Mouse (Mus musculus): ENCODE measurements around the gene Ifnab.

Ifnab gene

DNA sequence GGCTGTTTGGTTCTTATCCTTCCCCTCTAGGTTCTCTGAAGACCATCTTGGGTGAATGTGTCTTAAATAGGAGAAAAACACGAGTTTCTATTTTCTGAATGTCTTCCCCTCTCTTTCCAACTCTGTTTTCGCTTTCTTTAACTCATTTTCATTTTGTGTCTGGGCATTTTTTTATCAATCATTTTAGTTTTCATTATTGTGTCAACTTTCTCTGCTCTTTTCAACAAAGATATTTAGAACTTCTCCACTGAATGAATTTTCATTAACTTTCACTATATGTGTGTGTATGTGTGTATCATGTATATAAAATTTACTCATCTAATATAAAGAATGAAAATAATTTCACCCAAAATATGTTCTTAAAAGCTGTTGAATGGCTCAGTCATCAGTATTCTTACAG is at the start of gene Ifnab:
Gene Ifnab (minus strand): TSS at position 101 of the 400 bp plus-strand sequence.
- DNase-seq (ENCODE audit: low spot score in 2 of 2), result no peak

GRCm38 (mm10) chr4:88739036-88739435 is 47.9 kb upstream of the Ifnab start:
- no peak for DNase-seq (ENCODE audit: low spot score in 2 of 2)

DNA sequence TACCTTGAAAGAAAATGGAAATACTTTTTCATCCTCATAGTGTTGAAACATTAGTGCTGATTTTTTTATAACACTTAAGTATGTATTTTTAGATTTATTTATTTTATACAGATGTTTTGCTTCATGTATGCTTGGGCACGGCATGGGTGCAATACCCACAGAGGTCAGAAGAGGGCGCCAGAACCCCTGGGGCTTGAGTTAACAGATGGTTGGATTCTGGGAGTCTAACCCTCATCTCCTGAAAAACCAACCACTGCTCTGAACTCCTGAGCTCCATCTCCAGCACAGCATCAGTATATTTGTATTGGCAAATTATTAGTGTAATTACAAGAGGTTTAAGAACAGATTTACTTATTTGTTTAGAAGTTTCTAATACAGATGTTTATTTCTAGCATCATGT is 47.3 kb upstream of the Ifnab start:
- peak in 1 of 2 experiments; percentile 37 for DNase-seq (ENCODE audit: low spot score in 2 of 2)

DNA sequence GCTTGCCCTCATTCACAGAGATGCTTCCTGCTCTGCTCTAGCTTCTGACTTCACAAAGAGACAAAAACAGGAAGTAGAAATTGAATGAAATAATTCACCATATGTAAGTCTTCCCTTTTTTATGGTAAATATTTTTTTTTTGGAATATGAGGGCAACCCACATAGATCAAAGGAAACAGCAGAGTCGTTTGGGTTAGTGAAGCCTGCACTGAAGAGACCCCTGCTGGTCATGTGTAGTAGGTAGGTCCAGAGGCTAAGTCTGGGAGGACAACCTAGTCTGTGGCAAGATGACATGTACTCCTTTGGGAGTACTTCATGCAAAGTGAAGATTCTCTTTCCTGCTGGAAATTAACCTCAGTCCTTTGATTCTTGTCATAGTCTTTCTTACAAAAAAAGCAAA is 36.2 kb upstream of the Ifnab start:
- DNase-seq (ENCODE audit: low spot score in 2 of 2), result peak in 1 of 2 experiments; percentile 32

DNA sequence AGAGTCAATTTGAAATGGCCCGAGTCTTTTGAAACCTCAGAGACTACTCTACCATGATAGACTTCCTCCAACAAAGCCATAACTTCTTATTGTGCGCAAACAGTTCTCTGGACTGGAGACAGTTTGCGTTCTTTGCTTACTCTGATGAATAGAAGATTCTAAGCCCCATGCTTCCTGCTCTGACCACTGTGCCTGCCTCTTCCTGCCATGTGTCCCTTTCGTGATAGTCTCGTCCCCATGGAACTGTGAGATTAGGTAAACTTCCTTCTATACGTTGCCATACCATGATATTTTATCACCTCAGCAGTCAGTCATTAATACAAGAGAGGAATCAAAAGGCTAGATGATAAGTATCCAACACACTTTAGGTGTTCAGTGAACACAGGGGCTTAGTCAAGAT is 35.6 kb upstream of the Ifnab start:
- no peak for DNase-seq (ENCODE audit: low spot score in 2 of 2)

DNA sequence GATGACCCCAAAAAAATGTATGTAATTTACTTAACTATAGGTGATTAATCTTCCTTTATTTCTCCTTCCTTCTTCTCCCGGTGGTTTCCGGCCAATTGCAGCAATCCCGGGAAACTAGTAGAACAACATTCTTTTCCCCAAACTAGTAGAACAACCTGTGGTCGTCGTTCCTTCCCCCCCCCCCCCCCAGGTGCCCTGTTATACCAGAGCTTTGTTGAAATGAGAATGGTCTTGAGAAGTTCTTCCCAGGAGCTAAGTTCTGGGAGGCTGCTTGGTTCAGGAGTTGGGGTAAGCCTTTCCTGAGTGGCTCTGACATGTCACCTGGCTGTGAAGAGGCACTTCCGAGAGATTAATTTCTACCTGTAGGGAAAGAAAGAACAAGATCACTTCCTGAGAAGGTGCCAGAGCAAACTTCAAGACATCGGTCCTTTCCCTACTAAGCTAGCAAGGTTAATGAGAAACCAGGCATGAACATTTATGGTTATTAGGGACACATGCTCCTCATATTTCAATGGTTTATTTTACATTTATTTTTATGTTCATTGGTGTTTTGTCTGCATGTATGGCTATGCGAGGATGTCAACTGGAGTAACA is 32.4 kb upstream of the Ifnab start:
- DNase-seq (ENCODE audit: low spot score in 2 of 2), result no peak

DNA sequence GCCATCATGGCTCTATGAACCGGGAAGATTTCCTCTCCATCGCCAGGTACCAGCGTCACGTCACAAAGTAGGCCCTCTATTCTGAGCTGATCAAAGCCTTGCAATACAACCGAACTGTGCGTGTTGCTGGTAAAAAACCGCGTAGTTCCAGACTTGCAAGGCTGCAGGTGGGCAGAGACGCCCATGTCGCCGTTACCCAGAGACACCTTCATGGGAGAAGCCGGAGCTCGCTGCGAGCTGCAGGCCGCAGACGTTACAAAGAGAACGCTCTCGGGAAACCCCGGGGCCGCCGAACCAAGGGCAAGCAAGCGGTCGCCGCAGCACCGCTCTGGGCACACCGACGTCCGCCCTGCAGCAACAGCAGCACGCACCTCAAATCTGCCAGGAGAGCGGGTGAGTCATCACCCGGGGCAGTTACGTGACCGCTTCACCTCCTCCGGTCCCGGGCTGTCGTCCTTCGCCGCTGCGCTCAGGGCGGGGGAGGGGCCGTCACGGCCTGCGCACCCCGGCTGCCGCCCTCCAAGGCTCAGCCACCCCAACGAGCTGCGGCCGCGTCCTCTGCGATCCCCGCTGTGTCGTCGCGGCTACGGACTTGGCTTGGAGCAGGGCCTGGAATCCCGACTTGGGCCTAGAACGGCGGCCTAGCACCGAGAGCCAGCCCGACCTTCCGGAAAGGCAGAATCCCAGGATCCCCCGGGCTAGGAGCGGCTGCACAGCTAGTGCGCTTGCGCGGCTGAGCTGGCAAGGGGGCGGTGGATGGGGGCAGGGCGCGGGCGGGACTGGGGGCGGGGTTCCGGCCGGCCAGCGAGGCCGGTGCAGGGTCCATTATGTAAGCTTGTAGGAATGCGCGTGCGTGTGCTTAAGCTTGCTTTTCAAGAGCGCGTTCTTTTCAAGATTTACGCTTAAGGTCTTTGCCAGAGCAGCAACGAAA is 30.9 kb upstream of the Ifnab start, which contains the start of the genes Gm26566 and Klhl9:
Gene Gm26566 (plus strand): TSS at position 15 of the 931 bp plus-strand sequence.
Gene Klhl9 (minus strand): TSS at position 675 of the 931 bp plus-strand sequence.
- peak; percentile 93 to 95 for DNase-seq (ENCODE audit: low spot score in 2 of 2)

DNA sequence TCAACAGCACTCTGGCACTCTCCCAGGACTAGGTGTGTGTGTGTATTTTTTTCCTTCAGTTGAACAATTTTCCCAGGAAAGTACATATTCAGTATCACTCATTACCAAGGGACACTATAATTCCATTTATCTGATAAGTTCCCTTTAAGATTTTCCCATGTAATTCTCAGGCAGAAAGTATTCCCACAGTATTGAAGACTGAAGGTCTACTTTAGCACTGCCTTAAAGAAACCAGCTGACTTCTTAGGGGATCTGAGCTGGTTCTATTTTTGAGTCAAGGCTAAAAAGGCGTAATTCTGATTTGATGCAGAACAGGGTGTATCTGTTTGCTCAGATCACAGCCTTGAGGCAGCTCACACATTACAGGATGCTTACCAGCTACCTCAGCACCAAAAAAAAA is 27.6 kb upstream of the Ifnab start:
- DNase-seq (ENCODE audit: low spot score in 2 of 2), result no peak

DNA sequence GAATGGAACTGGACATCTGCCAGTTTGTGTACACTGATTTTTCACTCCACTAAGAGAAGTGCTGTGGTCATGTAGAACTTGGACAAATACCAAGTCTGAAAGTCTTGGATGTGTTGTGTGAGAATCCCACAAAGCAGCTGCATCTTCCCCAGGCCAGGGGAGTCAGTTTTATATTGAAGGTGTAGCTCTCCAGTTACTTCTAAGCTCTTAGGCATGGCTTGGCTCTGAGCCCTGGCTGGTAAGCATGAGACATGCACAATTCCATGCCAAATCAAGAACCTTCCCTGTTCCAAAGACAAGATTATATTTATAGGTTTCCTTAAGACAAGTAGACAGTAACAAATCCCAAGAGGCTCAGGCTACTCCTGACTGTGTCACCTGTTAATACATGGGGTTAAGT is 23.9 kb upstream of the Ifnab start:
- DNase-seq (ENCODE audit: low spot score in 2 of 2), result no peak

DNA sequence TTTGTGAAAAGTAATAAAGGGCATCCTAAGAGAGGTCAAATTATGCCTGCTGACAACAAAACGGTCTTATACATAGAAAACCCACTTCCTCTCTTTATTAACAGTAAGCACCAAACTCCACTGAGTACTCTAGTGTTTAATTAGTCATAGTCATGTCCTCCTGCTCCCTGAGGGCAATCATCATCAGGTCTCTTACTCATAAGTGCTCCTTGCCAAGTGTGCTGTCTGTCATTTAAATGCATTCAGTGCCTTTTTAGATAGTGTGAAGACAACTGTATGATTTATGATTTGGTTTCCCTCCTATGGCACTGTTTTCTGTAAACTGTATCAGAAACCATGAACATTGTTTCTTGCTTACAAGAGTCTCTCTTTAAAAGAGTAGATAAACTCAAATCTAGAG is 23.1 kb upstream of the Ifnab start:
- DNase-seq (ENCODE audit: low spot score in 2 of 2), result no peak

DNA sequence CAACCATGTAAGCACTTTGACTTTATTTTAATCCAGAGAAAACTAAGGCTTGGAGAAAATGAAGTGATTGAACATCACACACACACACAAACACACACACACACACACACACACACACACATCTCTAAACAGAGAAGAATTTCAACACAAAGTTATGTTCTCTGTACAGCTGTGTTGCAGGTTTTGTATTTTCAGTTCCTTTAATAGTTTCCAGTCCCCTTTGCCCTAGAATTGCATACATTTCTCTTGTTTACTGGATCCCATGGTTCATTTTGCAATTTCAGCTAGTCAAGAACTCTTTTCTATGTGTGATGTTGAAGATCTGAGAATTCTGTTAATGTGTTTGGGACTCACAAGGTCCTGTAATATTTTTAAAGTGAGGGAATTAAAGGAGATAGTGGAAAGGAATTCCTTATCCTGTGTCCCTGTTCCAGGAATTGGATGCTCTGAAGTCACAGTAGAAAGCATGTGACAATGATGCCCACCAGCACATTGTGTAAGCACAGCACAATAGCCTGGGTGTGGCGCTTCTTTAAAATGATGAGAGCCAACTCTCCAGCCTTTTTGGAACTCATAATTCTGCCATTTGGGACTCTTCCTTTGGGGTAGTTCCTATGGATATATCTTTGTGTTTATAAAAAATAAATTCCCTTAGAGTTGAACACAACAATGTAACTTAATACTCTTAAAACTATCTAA is 16.1 kb upstream of the Ifnab start:
- no peak for DNase-seq (ENCODE audit: low spot score in 2 of 2)

DNA sequence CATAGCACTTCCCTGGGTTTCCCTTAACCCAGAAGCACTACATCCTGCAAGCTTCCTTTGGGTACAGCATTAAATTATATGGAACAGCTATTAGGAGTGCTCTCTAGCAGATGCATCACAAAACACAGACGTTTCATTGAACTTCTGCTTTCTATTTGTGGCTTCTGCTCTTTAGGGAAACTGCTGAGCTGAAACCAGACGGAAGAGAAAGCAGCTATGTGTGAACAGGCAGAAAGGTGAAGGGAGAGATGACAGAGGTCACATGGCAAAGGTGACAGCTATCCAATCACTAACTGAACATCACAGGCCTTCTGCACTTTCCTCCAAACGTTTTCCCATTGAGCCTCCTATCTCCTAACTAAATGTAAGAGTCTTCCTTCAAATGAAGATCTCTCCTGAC is 14.8 kb upstream of the Ifnab start:
- no peak for DNase-seq (ENCODE audit: low spot score in 2 of 2)

- DNase-seq (ENCODE audit: low spot score in 2 of 2), result no peak
These were observed 8.1 kb upstream of the Ifnab start for GRCm38 (mm10) chr4:88699301-88699700.

GRCm38 (mm10) chr4:88698781-88699180 is 7.6 kb upstream of the Ifnab start:
- DNase-seq (ENCODE audit: low spot score in 2 of 2), result no peak

- no peak for DNase-seq (ENCODE audit: low spot score in 2 of 2)
These were observed 6.6 kb upstream of the Ifnab start for GRCm38 (mm10) chr4:88697753-88698152.

- DNase-seq (ENCODE audit: low spot score in 2 of 2), result no peak
These were observed 5.9 kb upstream of the Ifnab start for GRCm38 (mm10) chr4:88697108-88697507.

GRCm38 (mm10) chr4:88696237-88696884 is 5.2 kb upstream of the Ifnab start:
- DNase-seq (ENCODE audit: low spot score in 2 of 2), result peak; percentile 70 to 78

- no peak for DNase-seq (ENCODE audit: low spot score in 2 of 2)
These were observed 2.2 kb upstream of the Ifnab start for GRCm38 (mm10) chr4:88693392-88693791.

DNA sequence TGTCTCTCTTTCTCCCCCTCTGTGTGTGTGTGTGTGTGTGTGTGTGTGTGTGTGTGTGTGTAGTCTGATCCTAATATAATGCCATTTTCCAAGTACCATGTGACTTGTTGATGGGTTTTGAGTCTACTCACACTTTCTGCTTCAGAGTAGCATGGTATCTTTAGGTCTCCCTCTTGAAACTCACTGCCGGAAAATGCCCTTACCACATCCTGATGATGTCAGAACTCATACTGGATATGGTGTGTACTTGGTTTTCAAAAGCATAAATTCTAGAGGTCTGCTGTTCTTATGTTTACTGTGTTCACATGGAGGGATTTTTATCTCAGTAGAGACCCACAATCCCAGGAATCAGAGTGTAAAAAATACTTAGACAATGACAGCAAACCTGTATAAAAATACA is 1.4 kb upstream of the Ifnab start:
- no peak for DNase-seq (ENCODE audit: low spot score in 2 of 2)

DNA sequence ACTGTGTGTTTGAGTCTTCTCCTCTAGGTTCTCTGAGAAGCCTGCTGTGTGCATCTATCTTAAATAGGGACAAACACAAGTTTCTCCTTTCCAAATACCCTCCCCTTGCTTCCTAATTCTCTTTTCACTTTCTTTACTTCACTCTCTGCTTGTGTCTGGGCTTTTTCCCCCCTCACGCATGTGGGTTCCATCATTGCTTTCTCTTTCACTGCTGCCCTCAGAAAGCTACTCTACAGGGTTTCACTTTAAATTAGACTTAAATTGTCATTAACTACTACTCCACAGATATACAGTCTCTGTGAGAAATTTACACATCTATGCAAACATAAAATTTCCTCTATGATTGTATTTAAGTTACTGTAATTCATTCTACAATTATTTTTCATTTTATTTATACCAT is 7.3 kb downstream of the Ifnab start, which contains the start of gene Ifna2:
Gene Ifna2 (minus strand): TSS at position 101 of the 400 bp plus-strand sequence.
- DNase-seq (ENCODE audit: low spot score in 2 of 2), result no peak

- no peak for DNase-seq (ENCODE audit: low spot score in 2 of 2)
These were observed 9.8 kb downstream of the Ifnab start for GRCm38 (mm10) chr4:88681353-88681752.

DNA sequence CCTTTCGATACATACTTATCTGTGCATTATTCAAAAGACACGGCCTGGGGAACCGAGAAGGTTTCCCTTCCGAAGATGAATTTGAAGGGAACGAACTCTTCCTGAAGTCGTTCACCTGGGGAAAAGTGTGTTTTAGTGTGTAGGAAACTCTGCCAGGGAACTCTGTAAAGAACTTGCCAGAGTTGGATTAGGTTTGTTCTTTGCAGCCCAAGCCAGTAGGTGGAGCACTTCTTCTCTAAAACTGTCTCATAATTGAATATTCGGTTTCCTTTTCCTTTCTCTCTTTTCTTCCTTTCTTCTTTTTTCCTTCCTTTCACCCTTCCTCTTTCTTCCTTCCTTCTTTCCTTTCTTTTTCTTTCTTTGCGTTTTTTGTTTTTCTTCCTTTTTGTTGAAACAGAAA is 10.8 kb downstream of the Ifnab start:
- peak in 1 of 2 experiments; percentile 34 for DNase-seq (ENCODE audit: low spot score in 2 of 2)

All from right cerebral cortex, postnatal 10 days (tissue).